Mouse (Mus musculus): ENCODE results near the gene Ttc1.

GRCm38 (mm10) chr11:43747233-43748226 is at the start of gene Ttc1:
- no peak for TF ChIP-seq EP300 (IDR thresholded peaks at IDR 0.05; ENCODE audit: insufficient read depth, low read depth, low read length)
- TF ChIP-seq CTCF (IDR thresholded peaks at IDR 0.05; ENCODE audit: low read depth, low read length) = no peak
- peak; percentile 78 for TF ChIP-seq POLR2A (IDR thresholded peaks at IDR 0.05; ENCODE audit: insufficient read depth, low read length)

All from ES-Bruce4 (cell line).